Mouse (Mus musculus): ENCODE data around the gene Gm14434. TPM values are rescaled to one million over a fixed set of nuclear protein-coding genes. Genes with fewer than 3 reads are reported as not detected.
"Not testable (repeated sequence)": the region's sequence is repeated elsewhere in the genome, so short reads cannot be mapped to it uniquely, and the experiment has no call there.

The Gm14434 gene
- total RNA-seq (2022): not detected

GRCm38 (mm10) chr2:176486683-176487082 lies at the start of gene Gm14434:
Gm14434 (minus strand) TSS chr2:176486783.
- DNase-seq (ENCODE audit: low spot score in 2 of 2): not testable (repeated sequence)

GRCm38 (mm10) chr2:176520756-176521155 lies 34.2 kb upstream of the Gm14434 start, which contains the start of gene Zfp967:
Zfp967 (plus strand) TSS chr2:176521056.
- DNase-seq (ENCODE audit: low spot score in 2 of 2): not testable (repeated sequence)

- not testable (repeated sequence) for DNase-seq (ENCODE audit: low spot score in 2 of 2)
Observed at GRCm38 (mm10) chr2:176423294-176423693, 63.3 kb downstream of the Gm14434 start, which contains the start of gene Gm14435. Gm14435 (plus strand) TSS chr2:176423594.

Other genes with a start within 250 kb of the Gm14434 start
- gene Gm11009, start 167.3 kb downstream of the Gm14434 start, total RNA-seq (2022): not detected
- 10 to 100 TPM; 13.1 to 20.9 (median 18.7) TPM for gene Gm14435, start 63.2 kb downstream of the Gm14434 start, total RNA-seq (2022)
- not detected for gene Zfp967, start 34.3 kb upstream of the Gm14434 start, total RNA-seq (2022)
- 10 to 100 TPM in 2 of 4 experiments, 1 to 10 TPM in 2; 4.2 to 11.4 (median 10.4) TPM for gene Gm14308, start 149.6 kb upstream of the Gm14434 start, total RNA-seq (2022)
- gene Zfp973, start 183.7 kb upstream of the Gm14434 start, total RNA-seq (2022): 10 to 100 TPM; 11.3 to 14.4 (median 12.4) TPM
- gene Gm14305, start 221.5 kb upstream of the Gm14434 start, total RNA-seq (2022): 10 to 100 TPM; 26.1 to 37.7 (median 35.1) TPM